ENCODE assay signal across 8 mouse cellular contexts in the genomic region with DNA sequence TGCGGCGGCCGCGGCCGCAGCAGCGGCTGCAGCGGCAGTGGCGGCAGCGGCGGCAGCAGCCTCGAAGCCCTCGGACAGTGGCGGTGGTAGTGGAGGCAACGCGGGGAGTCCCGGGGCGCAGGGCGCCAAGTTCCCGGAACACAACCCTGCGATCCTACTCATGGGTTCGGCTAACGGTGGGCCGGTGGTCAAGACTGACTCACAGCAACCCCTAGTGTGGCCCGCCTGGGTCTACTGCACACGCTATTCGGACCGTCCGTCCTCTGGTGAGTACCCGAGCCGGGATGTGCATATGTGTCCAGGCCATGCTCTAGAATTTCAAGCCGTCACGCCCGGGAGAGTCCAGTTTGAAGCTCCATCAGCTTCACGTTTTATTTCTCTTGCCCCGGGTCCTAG. TPM values are rescaled to one million over a fixed set of nuclear protein-coding genes. Genes with fewer than 3 reads are reported as not detected.
DNase-seq lines count a peak whose midpoint lies in the region; ATAC-seq and TF ChIP-seq lines count a peak whose summit lies in the region.

No protein-coding gene starts in this region.

- H3K27me3 ChIP-seq in heart, embryonic 11.5 days (ENCODE audit: control insufficient read depth, insufficient read depth, low read length), result peaks cover 96% of the 10 kb centered on the region
- H3K27me3 ChIP-seq in G1E (ENCODE audit: insufficient read depth, low read length), result peaks cover 3% of the 10 kb centered on the region; the same call in 1 of the 2 replicates
- peaks cover 74% of the 10 kb centered on the region for H3K27me3 ChIP-seq in forebrain, embryonic 14.5 days (replicated peaks; ENCODE audit: control insufficient read depth, insufficient read depth, low read length)
- H3K27me3 ChIP-seq in liver, postnatal 0 days (ENCODE audit: insufficient read depth, low read length), result peaks cover 99% of the 10 kb centered on the region

- peak overlapping the region; percentile 56 for H3K4me3 ChIP-seq in heart, embryonic 11.5 days (ENCODE audit: low read depth, low read length)
- peak overlapping the region; percentile 42; the same call in 1 of the 2 replicates for H3K4me3 ChIP-seq in G1E (ENCODE audit: low read depth, low read length)
- H3K4me3 ChIP-seq in forebrain, embryonic 14.5 days (ENCODE audit: low read depth, low read length), result peak overlapping the region; percentile 33
- peak overlapping the region; percentile 38 for H3K4me3 ChIP-seq in liver, postnatal 0 days (ENCODE audit: low read depth, low read length)

- H3K4me1 ChIP-seq in heart, embryonic 11.5 days (ENCODE audit: control insufficient read depth, insufficient read depth, low read length), result peaks cover 10% of the 10 kb centered on the region
- H3K4me1 ChIP-seq in G1E (ENCODE audit: insufficient read depth, low read depth, low read length), result no peaks in the 10 kb centered on the region
- peaks cover 10% of the 10 kb centered on the region for H3K4me1 ChIP-seq in forebrain, embryonic 14.5 days (ENCODE audit: control insufficient read depth, insufficient read depth, low read length)
- H3K4me1 ChIP-seq in liver, postnatal 0 days (ENCODE audit: insufficient read depth), result peaks cover 6% of the 10 kb centered on the region; the same call in 1 of the 2 replicates

- no peak for ATAC-seq in heart, embryonic 11.5 days (replicated peaks; ENCODE audit: insufficient number of reproducible peaks, low FRiP score, low TSS enrichment)
- ATAC-seq in G1E (ENCODE audit: extremely low read depth, insufficient number of reproducible peaks, low FRiP score, poor library complexity, severe bottlenecking), result no peak
- ATAC-seq in forebrain, embryonic 14.5 days, result peak; percentile 24; the same call in 1 of the 2 replicates
- ATAC-seq in liver, postnatal 0 days, result no peak

- TF ChIP-seq EP300 in liver, postnatal 0 days (IDR thresholded peaks at IDR 0.05; ENCODE audit: low read depth), result no peak

- intact Hi-C loops in heart, postnatal 25 days (cut with DNase I), result loop anchor here (5.0 to 10.0 kb wide), 2 partner anchors 151 to 794 kb away; no protein-coding TSS in a partner anchor
- intact Hi-C loops in left cerebral cortex, postnatal 10 days (cut with DNase I), result no loop called here

- no peaks in the 10 kb centered on the region for H3K9me3 ChIP-seq in heart, embryonic 11.5 days (replicated peaks; ENCODE audit: control insufficient read depth, low read length)
- H3K9me3 ChIP-seq in G1E (replicated peaks), result peaks cover 89% of the 10 kb centered on the region
- no peaks in the 10 kb centered on the region for H3K9me3 ChIP-seq in forebrain, embryonic 14.5 days (replicated peaks; ENCODE audit: control insufficient read depth, low read length)
- no peaks in the 10 kb centered on the region for H3K9me3 ChIP-seq in liver, postnatal 0 days (ENCODE audit: low read length)

- no peak overlapping the region for H3K27ac ChIP-seq in heart, embryonic 11.5 days (ENCODE audit: low read depth, low read length)
- H3K27ac ChIP-seq in forebrain, embryonic 14.5 days (ENCODE audit: low read depth, low read length), result no peak overlapping the region
- H3K27ac ChIP-seq in liver, postnatal 0 days (ENCODE audit: low read depth), result no peak overlapping the region

- peak overlapping the region; percentile 87 for H3K4me2 ChIP-seq in heart, embryonic 11.5 days
- H3K4me2 ChIP-seq in forebrain, embryonic 14.5 days (ENCODE audit: low read length), result peak overlapping the region; percentile 67
- H3K4me2 ChIP-seq in liver, postnatal 0 days (ENCODE audit: low read depth, low read length), result peak overlapping the region; percentile 65; the same call in 1 of the 2 replicates

- no peaks in the 10 kb centered on the region for H3K36me3 ChIP-seq in heart, embryonic 11.5 days (ENCODE audit: control insufficient read depth, insufficient read depth, low read length)
- no peaks in the 10 kb centered on the region for H3K36me3 ChIP-seq in G1E (replicated peaks)
- no peaks in the 10 kb centered on the region for H3K36me3 ChIP-seq in forebrain, embryonic 14.5 days (ENCODE audit: control insufficient read depth, insufficient read depth, low read length)
- no peaks in the 10 kb centered on the region for H3K36me3 ChIP-seq in liver, postnatal 0 days (replicated peaks; ENCODE audit: insufficient read depth, low read length)

- no peak for TF ChIP-seq CTCF in G1E (IDR thresholded peaks at IDR 0.05; ENCODE audit: low read depth, low read length)
- TF ChIP-seq CTCF in liver, postnatal 0 days (IDR thresholded peaks at IDR 0.05; ENCODE audit: low read depth), result no peak

- DNase-seq in heart, postnatal 25 days (ENCODE audit: low spot score), result no peak
- DNase-seq in G1E (ENCODE audit: low spot score), result no peak
- no peak for DNase-seq in forebrain, embryonic 14.5 days (ENCODE audit: low spot score)
- DNase-seq in liver, postnatal 0 days, result no peak
- DNase-seq in left cerebral cortex, postnatal 10 days (ENCODE audit: extremely low spot score in 1 of 2, low spot score in 2 of 2), result no peak
- no peak for DNase-seq in adrenal gland, adult 8-10 months
- DNase-seq in left cerebral cortex, adult 9 months (ENCODE audit: low spot score in 2 of 2), result no peak

- WGBS in heart, embryonic 11.5 days (ENCODE audit: insufficient replicate concordance), result under 1% methylated on average over 22 of the region's 35 CpGs
- WGBS in forebrain, embryonic 14.5 days, result under 1% methylated on average over 34 of the region's 35 CpGs
- 3% methylated on average over 24 of the region's 35 CpGs for WGBS in liver, postnatal 0 days (ENCODE audit: insufficient replicate concordance)

- H3K9ac ChIP-seq in heart, embryonic 11.5 days (ENCODE audit: low read depth, low read length), result no peak overlapping the region
- H3K9ac ChIP-seq in forebrain, embryonic 14.5 days (ENCODE audit: low read length), result no peak overlapping the region
- no peak overlapping the region for H3K9ac ChIP-seq in liver, postnatal 0 days (replicated peaks)

RNA-seq across cellular contexts. Expression of a gene that starts 1.4 kb away (rescaled TPM):
- polyA plus RNA-seq in heart, embryonic 11.5 days (2014; fragmentation: Nextera tagmentation; extraction: Ambion mirVana), result not detected in 2 replicates
- not detected for total RNA-seq in heart, postnatal 25 days (2021)
- total RNA-seq in G1E (2014; fragmentation: Nextera tagmentation), result not detected in 2 replicates
- 0.06 and 0.11 TPM in 2 replicates for total RNA-seq in G1E (2017)
- polyA plus RNA-seq in G1E (2012), result not detected in 2 replicates
- not detected in 2 replicates for polyA plus RNA-seq in forebrain, embryonic 14.5 days (2014; fragmentation: Nextera tagmentation; extraction: Ambion mirVana)
- not detected in 2 replicates for polyA plus RNA-seq in liver, postnatal 0 days (2015; fragmentation: Nextera tagmentation; extraction: Ambion mirVana)
- total RNA-seq in left cerebral cortex, postnatal 10 days (2021), result not detected
- total RNA-seq in adrenal gland, adult 8-10 months (2022), result not detected
